Mouse (Mus musculus) CH12.LX (cell line): ENCODE measurements around the gene Grik5. TPM values are rescaled to one million over a fixed set of nuclear protein-coding genes. Genes with fewer than 3 reads are reported as not detected.

Experiments used
- DNase-seq: peaks from one replicate; pipeline ENCODE4 v3.0.0-alpha.2; 2013; ENCODE audit errors: extremely low read depth
- H3K27ac ChIP-seq: 2 replicates; pipeline ENCODE4 v1.5.1; 2012; ENCODE audit warnings: low read depth, mild to moderate bottlenecking, control low read depth, moderate library complexity; ENCODE audit not compliant: insufficient read depth
- H3K27me3 ChIP-seq: replicated peaks from 2 replicates; pipeline ENCODE3; 2012; ENCODE audit warnings: inconsistent platforms
- H3K36me3 ChIP-seq, 2 experiments: replicated peaks in 1 of 2; 2 replicates each; pipeline versions ENCODE3 to v1.6.1; 2012; ENCODE audit warnings: inconsistent platforms in 1 of 2, low read length in 1 of 2, mild to moderate bottlenecking in 1 of 2, mixed read lengths in 1 of 2, moderate library complexity in 1 of 2; ENCODE audit not compliant: control insufficient read depth in 1 of 2, insufficient read depth in 1 of 2
- H3K4me1 ChIP-seq, 2 experiments: 2 replicates each; pipeline ENCODE4 v1.6.1; 2012; ENCODE audit warnings: inconsistent platforms in 1 of 2, moderate library complexity in 1 of 2; ENCODE audit not compliant: insufficient read depth in 2 of 2, control insufficient read depth in 1 of 2
- H3K4me2 ChIP-seq: 2 replicates; pipeline ENCODE4 v1.6.1; 2012; ENCODE audit warnings: low read depth, mild to moderate bottlenecking, control low read depth; ENCODE audit not compliant: poor library complexity, insufficient read depth, severe bottlenecking
- H3K4me3 ChIP-seq, 3 experiments: fragments of 150-350 bp in 1 of 3; sonication (generic) in 1 of 3; replicated peaks in 1 of 3; 2 replicates each; pipeline versions ENCODE3 to v1.5.1; 2011 to 2012; ENCODE audit warnings: low read depth in 2 of 3, low read length in 2 of 3, mild to moderate bottlenecking in 2 of 3, moderate library complexity in 2 of 3, control low read depth in 1 of 3, improper control_type of control experiment in 1 of 3, inconsistent platforms in 1 of 3, mixed read lengths in 1 of 3; ENCODE audit not compliant: poor library complexity in 1 of 3
- H3K79me2 ChIP-seq: replicated peaks from 2 replicates; pipeline ENCODE4 v1.6.1; 2012; ENCODE audit warnings: mild to moderate bottlenecking, moderate library complexity; ENCODE audit not compliant: control insufficient read depth, poor library complexity, insufficient read depth, severe bottlenecking; ENCODE audit errors: extremely low read depth
- H3K9ac ChIP-seq: 2 replicates; pipeline ENCODE4 v1.6.1; 2012; ENCODE audit warnings: low read depth, mild to moderate bottlenecking, control low read depth, moderate library complexity; ENCODE audit not compliant: insufficient read depth
- H3K9me3 ChIP-seq: replicated peaks from 2 replicates; pipeline ENCODE3; 2012; ENCODE audit warnings: low read length, inconsistent platforms, mixed read lengths
- CHD1 ChIP-seq: IDR thresholded peaks from 2 replicates; pipeline ENCODE4 v1.6.1; 2012; ENCODE audit warnings: low read depth, low read length, improper control_type of control experiment, inconsistent platforms
- E2F4 ChIP-seq: IDR thresholded peaks from 2 replicates; pipeline ENCODE4 v1.6.1; 2011; ENCODE audit warnings: low read depth, low read length, improper control_type of control experiment; ENCODE audit not compliant: insufficient replicate concordance
- ETS1 ChIP-seq: conservative IDR thresholded peaks from 2 replicates; pipeline ENCODE4 v1.6.1; 2012; ENCODE audit warnings: low read depth, mild to moderate bottlenecking, inconsistent platforms, low read length, improper control_type of control experiment, moderate library complexity
- GABPA ChIP-seq: IDR thresholded peaks from 2 replicates; pipeline ENCODE4 v1.6.1; 2012; ENCODE audit warnings: low read depth, low read length, improper control_type of control experiment, inconsistent platforms; ENCODE audit not compliant: insufficient replicate concordance
- IRF4 ChIP-seq: IDR thresholded peaks from 2 replicates; pipeline ENCODE4 v1.6.1; 2014; ENCODE audit warnings: low read depth, mild to moderate bottlenecking, inconsistent platforms, low read length, improper control_type of control experiment
- MAX ChIP-seq: IDR thresholded peaks from 2 replicates; pipeline ENCODE4 v1.6.1; 2011; ENCODE audit warnings: low read length, improper control_type of control experiment
- MEF2A ChIP-seq: IDR thresholded peaks from 2 replicates; pipeline ENCODE4 v1.6.1; 2014; ENCODE audit warnings: low read depth, mild to moderate bottlenecking, inconsistent platforms, low read length, improper control_type of control experiment, borderline replicate concordance
- MXI1 ChIP-seq: IDR thresholded peaks from 2 replicates; pipeline ENCODE4 v1.6.1; 2011; ENCODE audit warnings: mild to moderate bottlenecking, low read depth, low read length, improper control_type of control experiment
- NRF1 ChIP-seq: IDR thresholded peaks from 2 replicates; pipeline ENCODE4 v1.6.1; 2014; ENCODE audit warnings: low read depth, mild to moderate bottlenecking, inconsistent platforms, low read length, improper control_type of control experiment, moderate library complexity
- POLR2AphosphoS2 ChIP-seq: IDR thresholded peaks from 2 replicates; pipeline ENCODE4 v1.6.1; 2011; ENCODE audit warnings: low read depth, low read length, improper control_type of control experiment
- RAD21 ChIP-seq: IDR thresholded peaks from 2 replicates; pipeline ENCODE4 v1.6.1; 2011; ENCODE audit warnings: low read depth, mild to moderate bottlenecking, low read length, improper control_type of control experiment, moderate library complexity
- RCOR1 ChIP-seq: conservative IDR thresholded peaks from 2 replicates; pipeline ENCODE4 v1.6.1; 2012; ENCODE audit warnings: low read depth, mild to moderate bottlenecking, inconsistent platforms, low read length, improper control_type of control experiment
- SMC3 ChIP-seq: IDR thresholded peaks from 2 replicates; pipeline ENCODE4 v1.6.1; 2011; ENCODE audit warnings: low read depth, low read length, improper control_type of control experiment
- TCF12 ChIP-seq: IDR thresholded peaks from 2 replicates; pipeline ENCODE4 v1.6.1; 2014; ENCODE audit warnings: low read depth, mild to moderate bottlenecking, inconsistent platforms, low read length, improper control_type of control experiment
- USF1 ChIP-seq: IDR thresholded peaks from 2 replicates; pipeline ENCODE4 v1.6.1; 2014; ENCODE audit warnings: low read depth, mild to moderate bottlenecking, inconsistent platforms, low read length, improper control_type of control experiment
- ZNF384 ChIP-seq: IDR thresholded peaks from 2 replicates; pipeline ENCODE4 v1.6.1; 2012; ENCODE audit warnings: low read depth, low read length, improper control_type of control experiment, inconsistent platforms
- dilution Hi-C: fragments of 300-500 bp; cut with MboI; formaldehyde crosslinking; loops from 2 replicates; pipeline ENCODE4 v1.14.3; 2020; ENCODE audit warnings: low sequenced_read_pairs; ENCODE audit not compliant: extremely low pct_unique_long_range_greater_than_20kb, extremely low pct_ligation_motif_present
- in situ Hi-C: fragments of 300-500 bp; cut with MboI; formaldehyde crosslinking; loops from 3 replicates; pipeline ENCODE4 v1.14.3; 2019; ENCODE audit warnings: low sequenced_read_pairs, low pct_ligation_motif_present, low pct_unique_long_range_greater_than_20kb, mixed read lengths
- polyA plus RNA-seq: library from polyadenylated mRNA; unstranded; fragments of >175 nt; gene quantifications from 2 replicates; pipeline ENCODE4 v1.2.1, GENCODE M21; 2012; ENCODE audit warnings: low read depth; ENCODE audit not compliant: insufficient read length
- total RNA-seq, 2 experiments: library from RNA; depleted of rRNA; stranded (reverse); fragments of 300-350 nt in 1 of 2; fragments of >200 nt in 1 of 2; gene quantifications; 2 replicates each; pipeline ENCODE4 v1.2.3; 2012 to 2014

The Grik5 gene
- total and polyA plus RNA-seq, 3 experiments: 1.0 to 2.1 (median 1.5) TPM

GRCm38 (mm10) chr7:25006171-25006570 lies 66.0 kb downstream of the Grik5 start:
- Histone ChIP-seq H3K36me3 (peaks cover 0 to 2% of the 10 kb centered on the region in 2 experiments), H3K79me2 (no peaks in the 10 kb centered on the region), H3K4me1 (peaks cover 0 to 3% of the 10 kb centered on the region in 2 experiments; a peak in 1 of 4 replicates), H3K4me2 (no peak overlapping the region), H3K9me3 (peaks cover 2% of the 10 kb centered on the region), H3K27me3 (peaks cover 60% of the 10 kb centered on the region), H3K4me3 (no peak overlapping the region), H3K27ac (no peak overlapping the region), H3K9ac (no peak overlapping the region)
- in situ Hi-C loops: no loop called here
- DNase-seq: no peak
- dilution Hi-C loops: no loop called here
- no peak for TF ChIP-seq TCF12
- TF ChIP-seq GABPA: no peak
- no peak for TF ChIP-seq POLR2AphosphoS2
- TF ChIP-seq MAX: no peak
- no peak for TF ChIP-seq ZNF384
- TF ChIP-seq RCOR1: no peak
- no peak for TF ChIP-seq RAD21
- no peak for TF ChIP-seq SMC3
- no peak for TF ChIP-seq MEF2A
- TF ChIP-seq CHD1: no peak
- TF ChIP-seq IRF4: no peak
- no peak for TF ChIP-seq MXI1
- TF ChIP-seq NRF1: no peak
- TF ChIP-seq E2F4: no peak
- TF ChIP-seq ETS1: no peak
- no peak for TF ChIP-seq USF1

- peaks cover 2% of the 10 kb centered on the region for H3K9me3 ChIP-seq
- 0 out of 2 replicates have a peak within 1 kb of the TSS, but pooled peaks have one; percentile 1 for H3K4me2 ChIP-seq
- DNase-seq: no peak
- no peak within 1 kb of the TSS for H3K9ac ChIP-seq
- no peaks in the 10 kb centered on the region for H3K79me2 ChIP-seq
- dilution Hi-C loops (no loop called here), in situ Hi-C loops (no loop called here)
- H3K36me3 ChIP-seq: peaks cover 0 to 2% of the 10 kb centered on the region in 2 experiments
- no peak within 1 kb of the TSS for H3K4me3 ChIP-seq
- H3K4me1 ChIP-seq: peaks cover 3 to 4% of the 10 kb centered on the region in 2 experiments; a peak in 2 of 4 replicates
- TF ChIP-seq CHD1: no peak
- H3K27me3 ChIP-seq: peaks cover 66% of the 10 kb centered on the region
- H3K27ac ChIP-seq: no peak within 1 kb of the TSS
Observed at GRCm38 (mm10) chr7:25005421-25006065, 66.6 kb downstream of the Grik5 start, which contains the start of gene Atp1a3. Atp1a3 (minus strand) TSS chr7:25005958.
